Mouse (Mus musculus): ENCODE measurements around the gene Stat3. TPM values are rescaled to one million over a fixed set of nuclear protein-coding genes. Genes with fewer than 3 reads are reported as not detected.

The Stat3 gene
- polyA plus RNA-seq, 1 experiment from 2014 or later = 30.6 TPM

- peaks cover 3% of the 10 kb centered on the region; the same call in 1 of the 2 replicates for H3K4me1 ChIP-seq (ENCODE audit: control insufficient read depth, insufficient read depth, low read length)
- ATAC-seq (ENCODE audit: low FRiP score, low TSS enrichment) (no peak), DNase-seq (peak; percentile 88)
- H3K4me3 ChIP-seq (replicated peaks; ENCODE audit: low read depth, low read length) = peak overlapping the region; percentile 23; the same call in 1 of the 2 replicates
- peaks cover 31% of the 10 kb centered on the region for H3K27me3 ChIP-seq (ENCODE audit: control insufficient read depth, insufficient read depth, low read length)
- H3K36me3 ChIP-seq (ENCODE audit: control insufficient read depth, insufficient read depth, low read length) = no peaks in the 10 kb centered on the region
- H3K9ac ChIP-seq (replicated peaks; ENCODE audit: low read length) = no peak overlapping the region
- 3% methylated on average over 14 of the region's 14 CpGs for WGBS
- H3K9me3 ChIP-seq (ENCODE audit: control insufficient read depth, low read length) = no peaks in the 10 kb centered on the region
- H3K4me2 ChIP-seq (ENCODE audit: low read length) = peak overlapping the region; percentile 39
- no peak overlapping the region for H3K27ac ChIP-seq (replicated peaks; ENCODE audit: low read depth, low read length)
Measured at GRCm38 (mm10) chr11:100959464-100959810, 20.1 kb upstream of the Stat3 start.

GRCm38 (mm10) chr11:100958613-100959463, 19.5 kb upstream of the Stat3 start:
- 9% methylated on average over 76 of the region's 76 CpGs for WGBS

GRCm38 (mm10) chr11:100957915-100958469, 18.7 kb upstream of the Stat3 start:
- no peak overlapping the region for H3K9ac ChIP-seq (replicated peaks; ENCODE audit: low read length)
- H3K27ac ChIP-seq (replicated peaks; ENCODE audit: low read depth, low read length) = no peak overlapping the region
- H3K4me2 ChIP-seq (ENCODE audit: low read length) = no peak overlapping the region
- WGBS = 32% methylated on average over 6 of the region's 6 CpGs
- H3K9me3 ChIP-seq (ENCODE audit: control insufficient read depth, low read length) = no peaks in the 10 kb centered on the region
- peaks cover 3% of the 10 kb centered on the region; the same call in 1 of the 2 replicates for H3K4me1 ChIP-seq (ENCODE audit: control insufficient read depth, insufficient read depth, low read length)
- no peak overlapping the region for H3K4me3 ChIP-seq (replicated peaks; ENCODE audit: low read depth, low read length)
- ATAC-seq (ENCODE audit: low FRiP score, low TSS enrichment) = no peak
- no peak for DNase-seq
- H3K36me3 ChIP-seq (ENCODE audit: control insufficient read depth, insufficient read depth, low read length) = no peaks in the 10 kb centered on the region
- H3K27me3 ChIP-seq (ENCODE audit: control insufficient read depth, insufficient read depth, low read length) = peaks cover 34% of the 10 kb centered on the region

More at GRCm38 (mm10) chr11:100958613-100959463, 19.5 kb upstream of the Stat3 start:
- H3K4me1 ChIP-seq (ENCODE audit: control insufficient read depth, insufficient read depth, low read length) = peaks cover 3% of the 10 kb centered on the region; the same call in 1 of the 2 replicates
- no peaks in the 10 kb centered on the region for H3K9me3 ChIP-seq (ENCODE audit: control insufficient read depth, low read length)
- H3K27ac ChIP-seq (replicated peaks; ENCODE audit: low read depth, low read length) = no peak overlapping the region
- H3K9ac ChIP-seq (replicated peaks; ENCODE audit: low read length) = peak overlapping the region; percentile 35; the same call in 1 of the 2 replicates
- H3K4me2 ChIP-seq (ENCODE audit: low read length) = peak overlapping the region; percentile 39
- DNase-seq (no peak), ATAC-seq (ENCODE audit: low FRiP score, low TSS enrichment) (no peak)
- no peaks in the 10 kb centered on the region for H3K36me3 ChIP-seq (ENCODE audit: control insufficient read depth, insufficient read depth, low read length)
- peaks cover 32% of the 10 kb centered on the region for H3K27me3 ChIP-seq (ENCODE audit: control insufficient read depth, insufficient read depth, low read length)
- peak overlapping the region; percentile 23 for H3K4me3 ChIP-seq (replicated peaks; ENCODE audit: low read depth, low read length)

- H3K27me3 ChIP-seq (ENCODE audit: control insufficient read depth, insufficient read depth, low read length) = peaks cover 34% of the 10 kb centered on the region
- no peaks in the 10 kb centered on the region for H3K9me3 ChIP-seq (ENCODE audit: control insufficient read depth, low read length)
- H3K36me3 ChIP-seq (ENCODE audit: control insufficient read depth, insufficient read depth, low read length) = no peaks in the 10 kb centered on the region
- no peak overlapping the region for H3K4me3 ChIP-seq (replicated peaks; ENCODE audit: low read depth, low read length)
- no peak overlapping the region for H3K27ac ChIP-seq (replicated peaks; ENCODE audit: low read depth, low read length)
- ATAC-seq (ENCODE audit: low FRiP score, low TSS enrichment) (no peak), DNase-seq (peak; percentile 94)
- WGBS = 1% methylated on average over 5 of the region's 5 CpGs
- no peak overlapping the region for H3K9ac ChIP-seq (replicated peaks; ENCODE audit: low read length)
- H3K4me2 ChIP-seq (ENCODE audit: low read length) = no peak overlapping the region
- peaks cover 3% of the 10 kb centered on the region; the same call in 1 of the 2 replicates for H3K4me1 ChIP-seq (ENCODE audit: control insufficient read depth, insufficient read depth, low read length)
Measured at GRCm38 (mm10) chr11:100957244-100957643, 17.9 kb upstream of the Stat3 start.

- 0 out of 2 replicates have a peak, but pooled peaks cover 4% of the 10 kb centered on the region for H3K27me3 ChIP-seq (ENCODE audit: control insufficient read depth, insufficient read depth, low read length)
- no peak overlapping the region for H3K9ac ChIP-seq (replicated peaks; ENCODE audit: low read length)
- no peak overlapping the region for H3K4me3 ChIP-seq (replicated peaks; ENCODE audit: low read depth, low read length)
- no peaks in the 10 kb centered on the region for H3K4me1 ChIP-seq (ENCODE audit: control insufficient read depth, insufficient read depth, low read length)
- no peak for ATAC-seq (ENCODE audit: low FRiP score, low TSS enrichment)
- H3K9me3 ChIP-seq (ENCODE audit: control insufficient read depth, low read length) = no peaks in the 10 kb centered on the region
- H3K27ac ChIP-seq (replicated peaks; ENCODE audit: low read depth, low read length) = no peak overlapping the region
- H3K4me2 ChIP-seq (ENCODE audit: low read length) = no peak overlapping the region
- no peak for DNase-seq
- no peaks in the 10 kb centered on the region for H3K36me3 ChIP-seq (ENCODE audit: control insufficient read depth, insufficient read depth, low read length)
- 95% methylated on average over 1 of the region's 1 CpGs for WGBS
Measured at GRCm38 (mm10) chr11:100949540-100949939, 10.2 kb upstream of the Stat3 start.

- Histone ChIP-seq H3K4me3 (replicated peaks; ENCODE audit: low read depth, low read length) (no peak overlapping the region), H3K9me3 (ENCODE audit: control insufficient read depth, low read length) (no peaks in the 10 kb centered on the region), H3K27ac (replicated peaks; ENCODE audit: low read depth, low read length) (no peak overlapping the region), H3K4me1 (ENCODE audit: control insufficient read depth, insufficient read depth, low read length) (no peaks in the 10 kb centered on the region), H3K4me2 (ENCODE audit: low read length) (no peak overlapping the region), H3K36me3 (ENCODE audit: control insufficient read depth, insufficient read depth, low read length) (no peaks in the 10 kb centered on the region), H3K9ac (replicated peaks; ENCODE audit: low read length) (no peak overlapping the region), H3K27me3 (ENCODE audit: control insufficient read depth, insufficient read depth, low read length) (no peaks in the 10 kb centered on the region)
- ATAC-seq (ENCODE audit: low FRiP score, low TSS enrichment) (no peak), DNase-seq (no peak)
- WGBS = 67% methylated on average over 4 of the region's 4 CpGs
Measured at GRCm38 (mm10) chr11:100948317-100948716, 9.0 kb upstream of the Stat3 start.

- no peak overlapping the region for H3K4me3 ChIP-seq (replicated peaks; ENCODE audit: low read depth, low read length)
- H3K27me3 ChIP-seq (ENCODE audit: control insufficient read depth, insufficient read depth, low read length) = no peaks in the 10 kb centered on the region
- ATAC-seq (ENCODE audit: low FRiP score, low TSS enrichment) (no peak), DNase-seq (no peak)
- H3K27ac ChIP-seq (replicated peaks; ENCODE audit: low read depth, low read length) = no peak overlapping the region
- no peaks in the 10 kb centered on the region for H3K9me3 ChIP-seq (ENCODE audit: control insufficient read depth, low read length)
- no peaks in the 10 kb centered on the region for H3K4me1 ChIP-seq (ENCODE audit: control insufficient read depth, insufficient read depth, low read length)
- H3K4me2 ChIP-seq (ENCODE audit: low read length) = no peak overlapping the region
- no peaks in the 10 kb centered on the region for H3K36me3 ChIP-seq (ENCODE audit: control insufficient read depth, insufficient read depth, low read length)
- no peak overlapping the region for H3K9ac ChIP-seq (replicated peaks; ENCODE audit: low read length)
Measured at GRCm38 (mm10) chr11:100947548-100947947, 8.2 kb upstream of the Stat3 start.

GRCm38 (mm10) chr11:100946862-100947261, 7.5 kb upstream of the Stat3 start:
- DNase-seq (peak; percentile 40), ATAC-seq (ENCODE audit: low FRiP score, low TSS enrichment) (no peak)
- Histone ChIP-seq H3K36me3 (ENCODE audit: control insufficient read depth, insufficient read depth, low read length) (no peaks in the 10 kb centered on the region), H3K4me1 (ENCODE audit: control insufficient read depth, insufficient read depth, low read length) (no peaks in the 10 kb centered on the region), H3K9me3 (ENCODE audit: control insufficient read depth, low read length) (no peaks in the 10 kb centered on the region), H3K27me3 (ENCODE audit: control insufficient read depth, insufficient read depth, low read length) (no peaks in the 10 kb centered on the region), H3K27ac (replicated peaks; ENCODE audit: low read depth, low read length) (no peak overlapping the region), H3K4me2 (ENCODE audit: low read length) (no peak overlapping the region), H3K4me3 (replicated peaks; ENCODE audit: low read depth, low read length) (no peak overlapping the region), H3K9ac (replicated peaks; ENCODE audit: low read length) (no peak overlapping the region)
- 46% methylated on average over 4 of the region's 4 CpGs for WGBS

- no peak overlapping the region for H3K9ac ChIP-seq (replicated peaks; ENCODE audit: low read length)
- no peaks in the 10 kb centered on the region for H3K36me3 ChIP-seq (ENCODE audit: control insufficient read depth, insufficient read depth, low read length)
- H3K4me3 ChIP-seq (replicated peaks; ENCODE audit: low read depth, low read length) = no peak overlapping the region
- ATAC-seq (ENCODE audit: low FRiP score, low TSS enrichment) (no peak), DNase-seq (no peak)
- no peak overlapping the region for H3K4me2 ChIP-seq (ENCODE audit: low read length)
- no peaks in the 10 kb centered on the region for H3K27me3 ChIP-seq (ENCODE audit: control insufficient read depth, insufficient read depth, low read length)
- no peaks in the 10 kb centered on the region for H3K9me3 ChIP-seq (ENCODE audit: control insufficient read depth, low read length)
- 92% methylated on average over 1 of the region's 1 CpGs for WGBS
- peaks cover 14% of the 10 kb centered on the region for H3K4me1 ChIP-seq (ENCODE audit: control insufficient read depth, insufficient read depth, low read length)
- no peak overlapping the region for H3K27ac ChIP-seq (replicated peaks; ENCODE audit: low read depth, low read length)
Measured at GRCm38 (mm10) chr11:100942388-100942787, 3.0 kb upstream of the Stat3 start.
